Mouse (Mus musculus) erythroblast, embryonic 14.5 days (primary cell): Measurements from ENCODE around the gene Tmem165. TPM values are rescaled to one million over a fixed set of nuclear protein-coding genes. Genes with fewer than 3 reads are reported as not detected.
A peak's percentile ranks its signal among the peaks of the same experiment; 100 is the strongest.

Source experiments
- H3K27me3 ChIP-seq: 2 replicates; pipeline ENCODE4 v1.6.1; 2012; ENCODE audit warnings: inconsistent platforms; ENCODE audit not compliant: control insufficient read depth
- H3K36me3 ChIP-seq: 2 replicates; pipeline ENCODE4 v1.6.1; 2012; ENCODE audit warnings: mild to moderate bottlenecking, inconsistent platforms; ENCODE audit not compliant: control insufficient read depth
- H3K4me1 ChIP-seq: 2 replicates; pipeline ENCODE4 v1.6.1; 2012; ENCODE audit warnings: inconsistent platforms; ENCODE audit not compliant: control insufficient read depth
- H3K4me3 ChIP-seq: replicated peaks from 2 replicates; pipeline ENCODE3; 2012; ENCODE audit warnings: moderate library complexity, mild to moderate bottlenecking, inconsistent platforms
- H3K9me3 ChIP-seq: 2 replicates; pipeline ENCODE4 v1.6.1; 2012; ENCODE audit warnings: low read length, inconsistent platforms, mixed read lengths; ENCODE audit not compliant: control insufficient read depth
- GATA1 ChIP-seq: IDR thresholded peaks from 2 replicates; pipeline ENCODE4 v1.6.1; 2012; ENCODE audit warnings: low read length, inconsistent platforms, mixed read lengths
- TAL1 ChIP-seq: IDR thresholded peaks from 3 replicates; pipeline ENCODE4 v1.6.1; 2012; ENCODE audit warnings: low read length, inconsistent platforms, mixed read lengths
- polyA plus RNA-seq: library from polyadenylated mRNA; stranded (reverse); fragments of >175 nt; gene quantifications from 2 replicates; pipeline ENCODE4 v1.2.3, GENCODE M21; 2012

The Tmem165 gene
- polyA plus RNA-seq, 1 experiment, result 4.6 TPM

DNA sequence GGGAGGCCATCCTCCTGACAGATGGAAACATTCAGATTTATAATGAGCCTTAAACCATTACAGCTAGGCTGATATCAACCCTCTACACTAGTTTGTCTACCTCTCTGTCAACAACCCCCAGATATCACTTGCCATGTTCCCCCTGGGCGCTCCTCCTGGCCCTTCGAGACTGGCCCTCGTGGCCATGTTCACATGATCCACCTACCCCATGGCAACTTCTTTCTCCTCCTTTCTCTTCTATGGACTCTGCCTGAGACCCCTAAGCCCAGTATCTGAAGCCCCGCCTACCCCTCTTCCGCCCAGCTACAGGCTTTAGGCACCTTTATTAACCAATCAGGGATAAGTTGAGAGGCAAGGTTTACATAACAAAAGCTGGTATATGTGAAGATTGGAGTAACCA lies 3.9 kb upstream of the Tmem165 start:
- Histone ChIP-seq H3K4me3 (no peak overlapping the region), H3K27me3 (peaks cover 22% of the 10 kb centered on the region), H3K9me3 (no peaks in the 10 kb centered on the region), H3K36me3 (no peaks in the 10 kb centered on the region), H3K4me1 (peaks cover 24% of the 10 kb centered on the region)
- TF ChIP-seq TAL1 (no peak), GATA1 (no peak)

DNA sequence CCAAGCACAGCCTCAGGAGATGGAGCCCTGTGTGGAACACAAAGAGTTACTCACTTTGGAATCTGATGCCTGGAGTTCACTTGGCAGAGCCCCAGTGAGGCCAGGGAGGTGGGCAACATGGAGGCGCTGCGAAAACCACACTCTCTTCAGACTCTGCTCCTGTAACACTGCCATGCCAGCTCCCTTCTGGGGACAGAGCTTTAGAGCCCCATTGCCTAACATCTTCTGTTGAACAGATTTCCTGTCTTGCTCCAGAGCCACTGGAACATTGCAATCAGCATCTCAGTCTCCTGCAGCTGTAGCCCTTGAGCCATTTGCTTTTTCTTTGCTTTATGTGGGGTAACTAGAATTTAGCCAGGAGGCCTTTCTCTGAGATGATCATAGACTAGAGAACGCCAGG lies 1.4 kb upstream of the Tmem165 start:
- peaks cover 13% of the 10 kb centered on the region for H3K36me3 ChIP-seq
- peaks cover 10% of the 10 kb centered on the region for H3K27me3 ChIP-seq
- TF ChIP-seq GATA1 (no peak), TAL1 (no peak)
- peaks cover 43% of the 10 kb centered on the region for H3K4me1 ChIP-seq
- H3K9me3 ChIP-seq, result no peaks in the 10 kb centered on the region
- H3K4me3 ChIP-seq, result no peak overlapping the region

DNA sequence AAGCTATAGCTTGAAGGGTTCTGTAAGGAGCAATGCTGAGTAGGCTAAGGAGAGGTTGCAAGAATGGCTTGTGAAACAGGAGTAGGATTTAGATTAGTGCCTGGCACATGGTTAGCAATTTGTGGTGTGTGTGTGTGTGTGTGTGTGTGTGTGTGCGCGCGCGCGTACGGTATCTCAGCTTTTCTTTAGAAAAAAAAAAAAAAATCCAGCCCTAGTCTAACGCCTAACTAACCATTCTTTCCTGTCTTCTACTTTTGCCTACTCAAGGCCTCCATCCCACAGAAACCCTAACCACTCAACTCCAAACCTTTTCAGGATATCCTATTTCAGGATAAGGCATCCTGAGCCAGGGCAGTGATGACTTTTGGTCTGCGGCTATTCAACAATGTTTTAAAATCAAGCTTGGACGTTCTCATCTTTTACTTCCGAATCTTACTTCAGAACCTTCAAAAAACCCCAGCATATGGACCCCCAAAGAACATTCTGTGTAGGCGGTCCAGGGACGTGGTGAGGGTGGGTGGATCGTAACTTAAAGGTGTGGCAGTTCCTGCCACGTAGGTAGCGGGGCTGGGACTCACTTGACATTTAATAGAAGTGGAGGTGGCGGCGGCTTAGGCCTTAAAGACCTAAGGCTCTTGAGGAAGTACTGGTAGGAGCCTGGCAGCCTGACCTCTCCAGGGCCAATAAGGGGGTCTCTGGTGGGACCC lies 484 bp upstream of the Tmem165 start:
- Histone ChIP-seq H3K4me1 (peaks cover 45% of the 10 kb centered on the region), H3K36me3 (peaks cover 17% of the 10 kb centered on the region)
- no peak for TF ChIP-seq TAL1
- TF ChIP-seq GATA1, result no peak

DNA sequence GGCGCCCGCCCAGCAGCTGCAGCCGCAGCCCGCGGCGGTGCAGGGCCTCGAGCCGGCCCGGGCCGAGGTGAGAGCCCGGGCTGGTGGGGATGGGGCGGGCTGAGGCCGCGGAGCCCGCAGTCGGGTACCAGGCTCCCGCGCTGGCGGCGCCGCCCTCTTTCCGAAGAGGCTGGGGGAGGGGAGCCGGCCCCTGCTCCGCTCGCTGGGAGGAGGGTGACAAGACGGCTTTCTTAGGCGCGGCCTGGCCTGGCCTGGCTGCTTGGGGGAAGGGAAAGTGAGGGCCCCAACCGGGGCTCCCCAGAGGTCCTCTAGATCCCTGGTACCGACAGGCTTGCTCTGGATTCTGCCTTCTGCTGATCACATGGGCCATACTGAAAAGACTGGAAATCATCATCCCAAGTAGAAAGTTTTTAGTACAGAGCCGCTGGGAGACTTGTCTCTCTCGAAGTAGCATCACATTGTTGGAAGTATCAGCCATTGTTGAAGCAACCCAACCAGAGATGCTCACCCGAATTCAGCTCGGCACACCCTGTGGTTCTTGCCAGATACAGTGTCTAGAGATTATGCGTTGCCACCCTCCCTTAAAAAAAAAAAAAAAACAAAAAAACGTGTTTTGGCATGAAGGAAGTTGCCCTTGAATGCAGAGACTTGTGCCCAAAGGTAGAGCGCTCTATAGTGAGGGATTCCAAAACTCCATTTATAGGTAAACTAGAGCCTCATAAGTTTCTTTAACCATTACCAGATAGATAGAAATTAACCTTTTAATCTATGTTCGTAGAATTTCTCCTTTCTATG lies 803 bp downstream of the Tmem165 start:
- Histone ChIP-seq H3K9me3 (no peaks in the 10 kb centered on the region), H3K4me1 (peaks cover 54% of the 10 kb centered on the region), H3K4me3 (peak overlapping the region; percentile 70), H3K36me3 (peaks cover 24% of the 10 kb centered on the region), H3K27me3 (peaks cover 4% of the 10 kb centered on the region)
- TF ChIP-seq GATA1 (no peak), TAL1 (no peak)

More for the DNA sequence above, 484 bp upstream of the Tmem165 start:
- Histone ChIP-seq H3K9me3 (no peaks in the 10 kb centered on the region), H3K4me3 (peak overlapping the region; percentile 70), H3K27me3 (peaks cover 8% of the 10 kb centered on the region)

DNA sequence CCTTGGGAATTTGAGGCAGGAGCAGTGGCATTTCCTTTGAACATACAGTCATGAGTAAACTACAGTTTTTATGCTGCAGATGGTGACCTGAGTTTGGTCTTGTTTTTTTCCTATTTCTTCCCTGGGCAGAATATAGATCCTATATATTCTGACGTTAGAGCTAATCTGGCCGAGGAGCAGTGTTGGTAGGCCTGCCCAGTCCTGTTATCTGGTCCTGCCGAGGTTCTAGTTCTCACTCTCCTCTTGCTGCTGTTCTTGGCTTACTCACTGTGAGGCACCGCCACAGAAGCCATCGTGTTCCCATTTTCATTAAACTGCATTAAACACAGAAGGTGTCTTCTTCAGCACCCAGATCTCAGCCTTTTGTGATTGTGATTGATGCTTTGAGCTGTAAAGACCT lies 4.2 kb downstream of the Tmem165 start:
- TF ChIP-seq GATA1 (no peak), TAL1 (no peak)
- Histone ChIP-seq H3K4me1 (peaks cover 73% of the 10 kb centered on the region), H3K27me3 (no peaks in the 10 kb centered on the region), H3K4me3 (no peak overlapping the region), H3K9me3 (no peaks in the 10 kb centered on the region), H3K36me3 (peaks cover 50% of the 10 kb centered on the region)

DNA sequence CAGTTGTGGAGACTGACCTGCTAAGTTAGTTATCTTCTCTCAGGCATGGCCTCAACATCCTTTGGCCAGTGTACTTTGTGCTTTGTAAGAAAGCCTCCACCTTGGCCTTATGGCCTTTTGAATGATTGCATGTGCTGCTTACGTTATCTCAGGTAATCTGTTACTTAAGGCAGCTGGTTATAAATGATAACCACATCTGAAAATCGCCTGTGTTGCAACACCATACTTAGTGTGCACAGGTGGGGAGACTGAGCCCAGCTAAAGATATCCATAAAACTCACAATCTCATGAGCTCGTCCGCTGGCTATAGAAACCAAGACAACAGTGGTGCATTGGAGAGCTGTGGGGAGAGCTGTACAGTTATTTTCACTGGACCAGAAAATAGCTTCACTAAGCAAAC lies 6.9 kb downstream of the Tmem165 start:
- Histone ChIP-seq H3K4me3 (no peak overlapping the region), H3K4me1 (peaks cover 64% of the 10 kb centered on the region), H3K9me3 (no peaks in the 10 kb centered on the region), H3K36me3 (peaks cover 63% of the 10 kb centered on the region), H3K27me3 (no peaks in the 10 kb centered on the region)
- no peak for TF ChIP-seq TAL1
- no peak for TF ChIP-seq GATA1

DNA sequence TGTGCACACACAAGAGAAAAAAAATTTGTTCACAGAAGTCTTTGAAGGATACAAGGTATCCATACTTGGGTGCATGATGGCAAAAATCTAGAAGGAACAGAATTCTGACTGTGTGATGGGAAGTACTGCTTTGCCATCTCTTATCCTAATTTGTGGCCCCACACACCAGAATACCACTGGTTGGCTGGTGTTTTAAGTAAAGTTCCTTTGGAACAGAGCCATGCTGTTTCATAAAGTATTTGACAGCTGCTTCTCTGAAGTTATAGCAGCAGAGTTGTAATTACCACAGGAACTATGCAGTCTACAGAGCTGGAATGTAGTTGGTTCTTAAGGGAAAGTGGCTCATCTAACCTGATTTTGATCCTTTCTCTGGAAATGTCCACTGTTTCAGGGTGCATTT lies 9.4 kb downstream of the Tmem165 start:
- Histone ChIP-seq H3K27me3 (no peaks in the 10 kb centered on the region), H3K9me3 (no peaks in the 10 kb centered on the region), H3K36me3 (peaks cover 64% of the 10 kb centered on the region), H3K4me3 (no peak overlapping the region), H3K4me1 (peaks cover 46% of the 10 kb centered on the region)
- TF ChIP-seq TAL1 (no peak), GATA1 (no peak)

DNA sequence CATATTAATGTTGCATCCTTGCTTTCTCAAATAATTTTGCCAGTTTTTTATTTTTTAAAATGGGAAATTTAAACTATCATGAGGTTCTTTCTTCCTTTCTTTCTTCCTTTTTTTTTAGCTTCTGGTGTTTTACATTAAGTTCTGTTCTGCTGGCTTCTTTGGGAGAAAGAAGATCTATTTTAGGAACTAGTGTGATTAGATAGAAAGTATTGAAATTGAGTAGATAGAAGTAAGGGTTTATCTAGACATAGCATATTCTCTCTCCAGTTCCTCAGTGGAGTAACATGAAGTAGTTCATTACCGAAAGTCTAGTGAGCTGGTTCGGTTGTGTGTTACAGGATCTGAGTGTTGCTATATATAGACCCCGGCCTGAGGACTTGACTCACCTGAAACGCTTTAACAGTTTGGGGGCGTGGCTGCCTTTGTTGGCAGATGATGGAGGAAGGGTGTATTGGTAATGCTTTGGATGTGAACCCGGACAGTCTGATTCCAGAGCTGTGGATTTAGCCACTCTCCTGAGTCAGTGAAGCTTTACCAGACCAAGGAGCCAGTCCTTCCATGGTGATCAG lies 10.8 kb downstream of the Tmem165 start:
- TF ChIP-seq TAL1 (no peak), GATA1 (no peak)
- H3K4me3 ChIP-seq, result no peak overlapping the region
- peaks cover 63% of the 10 kb centered on the region for H3K36me3 ChIP-seq
- H3K27me3 ChIP-seq, result no peaks in the 10 kb centered on the region
- no peaks in the 10 kb centered on the region for H3K9me3 ChIP-seq
- peaks cover 37% of the 10 kb centered on the region for H3K4me1 ChIP-seq

DNA sequence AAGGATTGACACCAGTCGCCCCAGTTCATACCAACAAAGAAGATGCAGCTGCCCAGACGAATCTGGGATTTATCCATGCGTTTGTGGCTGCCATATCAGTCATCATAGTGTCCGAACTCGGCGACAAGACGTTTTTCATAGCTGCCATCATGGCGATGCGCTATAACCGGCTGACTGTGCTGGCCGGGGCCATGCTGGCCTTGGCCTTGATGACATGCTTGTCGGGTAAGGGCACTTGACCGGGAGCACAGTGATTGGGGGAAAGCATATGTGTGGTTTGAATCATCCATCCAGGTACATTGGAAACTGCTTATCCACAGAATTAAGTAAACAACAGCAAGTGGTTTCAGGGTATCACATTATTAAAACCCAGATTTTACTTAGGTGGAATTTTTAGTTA lies 15.7 kb downstream of the Tmem165 start:
- Histone ChIP-seq H3K4me3 (no peak overlapping the region), H3K4me1 (peaks cover 4% of the 10 kb centered on the region), H3K36me3 (peaks cover 80% of the 10 kb centered on the region), H3K27me3 (no peaks in the 10 kb centered on the region), H3K9me3 (no peaks in the 10 kb centered on the region)
- TF ChIP-seq TAL1 (no peak), GATA1 (no peak)
